Mouse (Mus musculus): ENCODE results near the gene Vwf. TPM values are rescaled to one million over a fixed set of nuclear protein-coding genes. Genes with fewer than 3 reads are reported as not detected.

Vwf gene
- 10 to 100 TPM; 13.2 to 23.5 TPM for total RNA-seq (2021)
- long read RNA-seq, experiment 1, full-length matches to known transcripts, result 3 of 7 reads
- long read RNA-seq, experiment 1, partial matches to known transcripts, result 2 of 7 reads
- long read RNA-seq, experiment 1, other reads (novel, unspliced or antisense), result 2 of 7 reads
- long read RNA-seq, experiment 2, full-length matches to known transcripts, result 6 of 7 reads
- long read RNA-seq, experiment 2, partial matches to known transcripts, result 1 of 7 reads
- long read RNA-seq, experiment 2, other reads (novel, unspliced or antisense), result 0 of 7 reads

- Histone ChIP-seq H3K4me3 (no peak within 1 kb of the TSS), H3K27ac (no peak within 1 kb of the TSS)
- DNase-seq (ENCODE audit: low spot score in 2 of 2), result no peak
- TF ChIP-seq CTCF (conservative IDR thresholded peaks at IDR 0.05), result no peak
These were observed at the start of gene Vwf for GRCm38 (mm10) chr6:125546474-125546873. Gene Vwf (plus strand): TSS chr6:125546774.

GRCm38 (mm10) chr6:125498062-125498461 lies 48.5 kb upstream of the Vwf start:
- H3K27ac ChIP-seq, result no peak overlapping the region
- DNase-seq (ENCODE audit: low spot score in 2 of 2), result no peak
- H3K4me3 ChIP-seq, result no peak overlapping the region
- TF ChIP-seq CTCF (conservative IDR thresholded peaks at IDR 0.05), result peak; percentile 84

- TF ChIP-seq CTCF (conservative IDR thresholded peaks at IDR 0.05), result no peak
- no peak for DNase-seq (ENCODE audit: low spot score in 2 of 2)
- H3K4me3 ChIP-seq, result no peak overlapping the region
These were observed 43.3 kb upstream of the Vwf start for GRCm38 (mm10) chr6:125503186-125503802.

GRCm38 (mm10) chr6:125504622-125505355 lies 41.8 kb upstream of the Vwf start:
- 0 out of 2 replicates have a peak, but pooled peaks have one; percentile 4 for TF ChIP-seq CTCF (conservative IDR thresholded peaks at IDR 0.05)
- no peak overlapping the region for H3K27ac ChIP-seq
- no peak overlapping the region for H3K4me3 ChIP-seq
- no peak for DNase-seq (ENCODE audit: low spot score in 2 of 2)

More at GRCm38 (mm10) chr6:125503186-125503802, 43.3 kb upstream of the Vwf start:
- no peak overlapping the region for H3K27ac ChIP-seq

GRCm38 (mm10) chr6:125506427-125506826 lies 40.1 kb upstream of the Vwf start:
- no peak for DNase-seq (ENCODE audit: low spot score in 2 of 2)
- H3K27ac ChIP-seq, result no peak overlapping the region
- no peak overlapping the region for H3K4me3 ChIP-seq
- TF ChIP-seq CTCF (conservative IDR thresholded peaks at IDR 0.05), result no peak

- DNase-seq (ENCODE audit: low spot score in 2 of 2), result no peak
- Histone ChIP-seq H3K4me3 (no peak overlapping the region), H3K27ac (no peak overlapping the region)
- no peak for TF ChIP-seq CTCF (conservative IDR thresholded peaks at IDR 0.05)
These were observed 36.8 kb upstream of the Vwf start for GRCm38 (mm10) chr6:125509783-125510182.

- DNase-seq (ENCODE audit: low spot score in 2 of 2), result no peak
- Histone ChIP-seq H3K27ac (no peak overlapping the region), H3K4me3 (no peak overlapping the region)
- no peak for TF ChIP-seq CTCF (conservative IDR thresholded peaks at IDR 0.05)
These were observed 35.9 kb upstream of the Vwf start for GRCm38 (mm10) chr6:125510645-125511044.

- no peak for DNase-seq (ENCODE audit: low spot score in 2 of 2)
These were observed 35.4 kb upstream of the Vwf start for GRCm38 (mm10) chr6:125511196-125511595.

GRCm38 (mm10) chr6:125512950-125513596 lies 33.5 kb upstream of the Vwf start:
- Histone ChIP-seq H3K4me3 (no peak overlapping the region), H3K27ac (no peak overlapping the region)
- TF ChIP-seq CTCF (conservative IDR thresholded peaks at IDR 0.05), result no peak
- no peak for DNase-seq (ENCODE audit: low spot score in 2 of 2)

More at GRCm38 (mm10) chr6:125511196-125511595, 35.4 kb upstream of the Vwf start:
- no peak for TF ChIP-seq CTCF (conservative IDR thresholded peaks at IDR 0.05)
- H3K4me3 ChIP-seq, result no peak overlapping the region
- H3K27ac ChIP-seq, result no peak overlapping the region

- DNase-seq (ENCODE audit: low spot score in 2 of 2), result no peak
- H3K4me3 ChIP-seq, result no peak overlapping the region
- no peak overlapping the region for H3K27ac ChIP-seq
- TF ChIP-seq CTCF (conservative IDR thresholded peaks at IDR 0.05), result no peak
These were observed 30.9 kb upstream of the Vwf start for GRCm38 (mm10) chr6:125515503-125516315.

- Histone ChIP-seq H3K4me3 (no peak overlapping the region), H3K27ac (no peak overlapping the region)
- no peak for DNase-seq (ENCODE audit: low spot score in 2 of 2)
- no peak for TF ChIP-seq CTCF (conservative IDR thresholded peaks at IDR 0.05)
These were observed 24.9 kb upstream of the Vwf start for GRCm38 (mm10) chr6:125521558-125522193.

GRCm38 (mm10) chr6:125524027-125524426 lies 22.5 kb upstream of the Vwf start:
- DNase-seq (ENCODE audit: low spot score in 2 of 2), result no peak
- no peak overlapping the region for H3K27ac ChIP-seq
- no peak for TF ChIP-seq CTCF (conservative IDR thresholded peaks at IDR 0.05)
- H3K4me3 ChIP-seq, result no peak overlapping the region
